Mouse (Mus musculus) spleen, adult 12 weeks (tissue): Measurements from ENCODE around the gene 1700029H14Rik.

Source experiments
- DNase-seq: peaks from one replicate; pipeline ENCODE4 v3.0.0; 2022; ENCODE audit warnings: low spot score

1700029H14Rik gene

DNA sequence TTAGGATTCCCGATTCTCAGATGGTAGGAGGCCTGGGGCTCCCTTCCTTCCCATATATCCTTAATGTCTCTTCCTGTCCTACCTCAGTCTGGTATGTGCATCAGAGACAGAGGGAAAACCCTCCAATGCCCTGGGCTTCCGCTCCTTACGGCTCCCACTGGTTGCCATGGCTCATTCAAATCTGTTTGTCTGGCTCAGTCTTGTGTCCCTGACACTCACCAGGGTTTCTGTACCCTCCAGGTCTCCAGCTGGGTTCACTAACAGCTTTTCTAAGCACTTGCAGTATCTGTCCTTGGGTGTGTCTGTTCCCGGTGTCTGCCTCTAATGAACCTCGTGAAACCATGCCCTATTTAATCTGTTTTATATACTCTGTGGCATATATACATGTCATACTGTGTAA lies 20.7 kb downstream of the 1700029H14Rik start:
- no peak for DNase-seq

- no peak for DNase-seq
Observed at GRCm38 (mm10) chr8:13540122-13540521, 22.1 kb downstream of the 1700029H14Rik start.

GRCm38 (mm10) chr8:13538821-13539220 lies 23.4 kb downstream of the 1700029H14Rik start:
- no peak for DNase-seq

GRCm38 (mm10) chr8:13537102-13537501 lies 25.2 kb downstream of the 1700029H14Rik start:
- DNase-seq = no peak

DNA sequence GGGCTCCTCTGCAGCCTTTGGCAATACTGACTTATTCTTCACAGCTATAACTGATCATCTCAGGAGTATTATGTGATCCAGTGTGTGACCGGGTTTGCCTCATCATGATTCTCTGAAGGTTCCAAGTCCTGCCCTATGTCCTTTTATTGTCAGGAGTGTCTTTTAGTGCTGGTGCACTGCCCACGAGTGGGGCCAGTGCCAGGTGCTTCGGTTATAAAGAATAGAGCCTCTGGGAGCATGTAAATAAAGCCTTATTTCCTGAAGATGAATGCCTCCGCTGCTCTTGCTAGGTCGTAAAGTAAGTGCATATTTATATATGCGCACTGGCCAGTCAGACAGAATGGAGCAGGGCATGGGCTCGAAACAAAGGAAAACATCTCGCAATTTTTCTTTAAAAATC lies 29.1 kb downstream of the 1700029H14Rik start:
- no peak for DNase-seq

DNA sequence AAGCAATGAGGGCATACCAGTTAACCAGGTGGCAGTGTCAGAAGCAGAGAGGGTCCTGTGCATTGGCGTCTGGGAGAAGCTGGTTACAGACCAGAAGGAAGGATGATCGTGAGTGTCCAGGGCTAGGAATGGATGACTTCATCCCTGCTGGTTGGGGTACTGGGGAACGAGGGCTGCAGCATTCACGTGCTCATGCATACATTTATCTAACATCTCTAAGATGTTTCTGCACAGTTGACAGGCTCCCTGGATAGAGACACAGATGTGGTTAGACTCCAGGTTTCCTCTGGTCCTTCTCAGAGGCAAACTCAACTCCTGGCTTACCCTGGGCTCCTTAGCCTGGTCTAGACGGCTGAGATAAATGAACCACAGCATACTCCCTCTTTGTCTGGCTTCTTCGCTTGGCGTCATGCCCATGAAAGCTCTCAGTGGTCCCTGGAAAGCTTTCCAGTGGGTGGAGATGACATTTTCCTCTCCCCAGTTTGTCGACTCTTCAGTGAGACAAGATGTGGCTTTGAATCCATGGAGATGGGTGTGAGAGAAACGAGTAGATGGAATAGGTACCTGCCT lies 30.6 kb downstream of the 1700029H14Rik start:
- DNase-seq = no peak

DNA sequence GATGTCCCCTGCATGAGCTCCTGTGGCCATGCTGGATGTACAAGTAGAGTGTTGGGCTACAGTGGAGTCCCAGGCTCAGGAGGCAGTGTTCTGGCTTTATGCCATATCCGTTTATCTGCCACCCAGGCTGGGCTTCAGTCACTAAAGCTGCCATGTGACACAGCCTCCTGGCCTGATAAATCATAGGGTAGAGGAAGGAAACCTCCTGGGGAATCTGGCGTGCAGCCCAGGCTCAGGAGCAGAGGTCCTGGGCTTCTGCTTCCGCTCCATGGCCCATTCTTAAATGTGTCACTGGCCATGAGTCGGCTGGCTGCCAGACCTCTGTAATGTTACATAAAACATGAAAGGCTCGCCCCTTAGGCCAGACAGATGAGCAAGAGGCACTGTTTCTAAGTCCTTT lies 31.3 kb downstream of the 1700029H14Rik start:
- DNase-seq = peak; percentile 4

DNA sequence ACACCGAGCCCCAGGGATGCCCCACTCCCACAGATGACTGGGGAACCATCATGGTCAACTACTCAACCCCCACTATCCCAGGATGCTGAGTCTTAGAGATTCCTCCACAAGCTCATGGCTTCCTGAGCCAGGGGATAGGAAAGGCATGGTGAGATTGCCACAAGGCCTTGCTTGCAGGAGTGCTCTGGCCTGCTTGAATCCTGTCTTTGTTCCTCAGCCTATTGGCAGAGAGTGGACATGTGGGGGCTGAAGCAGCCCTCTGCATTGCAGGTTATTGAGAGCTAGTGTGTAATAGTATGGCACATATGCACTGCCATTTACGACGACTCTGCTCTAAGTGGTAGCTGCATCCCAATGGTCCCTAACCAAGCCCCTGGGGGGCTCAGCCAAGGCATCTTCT lies 31.9 kb downstream of the 1700029H14Rik start:
- DNase-seq = no peak

- DNase-seq = no peak
Observed at GRCm38 (mm10) chr8:13529891-13530316, 32.4 kb downstream of the 1700029H14Rik start.

DNA sequence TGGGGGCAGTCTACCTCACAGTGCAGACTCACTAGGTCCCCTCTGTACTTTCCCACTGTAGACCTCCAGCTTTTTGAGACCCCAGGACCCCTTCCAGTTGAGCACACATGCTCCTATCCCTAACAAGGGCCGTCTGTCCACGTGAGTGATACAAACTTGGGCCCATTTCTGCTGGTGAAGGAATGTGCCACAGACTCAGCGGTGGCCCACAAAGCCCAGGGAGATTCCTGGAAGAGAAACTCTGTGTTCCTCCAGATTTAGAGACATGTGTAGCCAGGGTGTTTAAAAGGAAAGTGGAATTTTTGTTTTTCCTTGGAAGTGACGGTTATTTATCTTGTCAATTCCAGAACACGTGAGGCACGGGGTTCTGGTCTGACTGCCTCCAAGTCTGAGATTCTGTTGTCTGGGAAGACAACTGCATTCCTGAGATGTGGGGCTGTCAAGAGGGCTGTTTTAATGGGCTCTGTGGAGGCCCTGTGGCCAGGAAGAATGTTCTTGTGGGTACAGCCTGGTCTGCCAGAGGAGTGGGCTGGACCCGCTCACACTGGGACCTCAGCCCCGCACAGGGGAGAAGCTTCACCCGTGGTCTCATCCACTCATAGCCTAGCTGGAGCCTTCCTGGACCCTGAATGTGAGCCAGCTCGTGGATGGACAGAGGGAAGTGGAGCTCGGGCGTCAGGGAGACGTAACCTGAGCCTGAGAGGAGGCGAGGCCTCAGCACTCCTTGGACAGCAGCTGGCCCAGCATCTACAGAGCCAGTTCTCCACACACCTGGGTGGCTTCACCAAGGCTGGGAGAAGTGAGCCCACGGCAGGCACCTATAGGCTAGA lies 33.0 kb downstream of the 1700029H14Rik start:
- DNase-seq = no peak

DNA sequence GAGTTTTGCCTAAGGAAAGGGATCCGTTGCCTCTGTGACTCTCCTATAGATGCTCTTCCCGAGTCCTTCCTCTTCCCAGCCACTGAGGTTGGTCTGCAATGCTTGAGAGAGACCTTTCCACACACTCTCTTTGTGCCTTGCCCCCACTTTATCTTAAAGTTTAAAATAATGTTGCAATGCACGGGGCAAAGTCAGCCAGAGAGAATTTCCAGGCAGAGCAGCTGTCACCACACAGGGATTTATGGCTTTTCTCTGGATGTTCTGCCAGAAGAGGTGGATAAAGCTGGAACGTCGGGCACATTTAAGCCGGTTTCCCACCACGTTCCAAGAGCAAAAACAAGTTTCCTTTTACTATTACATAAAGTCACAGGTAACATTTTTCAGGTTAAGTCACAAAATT lies 40.9 kb downstream of the 1700029H14Rik start:
- DNase-seq = no peak

GRCm38 (mm10) chr8:13520349-13520748 lies 41.9 kb downstream of the 1700029H14Rik start:
- DNase-seq = no peak

DNA sequence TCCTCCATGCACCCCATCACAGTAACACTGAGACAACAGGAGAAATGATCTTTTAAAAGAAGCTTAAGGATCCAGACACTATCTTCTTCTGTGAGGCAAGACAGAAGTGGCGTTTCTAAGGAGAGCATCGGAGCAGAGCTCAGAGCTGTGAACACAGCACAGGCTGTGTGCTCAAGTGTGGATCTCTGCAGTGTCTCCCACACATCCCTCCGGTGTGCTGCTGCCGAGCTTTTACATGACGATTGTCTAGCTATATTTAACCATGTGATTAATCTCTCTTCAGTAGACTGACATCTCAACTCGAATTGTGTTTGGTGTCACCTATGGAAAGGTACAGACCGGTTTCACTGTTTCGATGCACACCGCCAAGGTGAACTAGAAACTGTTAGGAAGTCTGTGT lies 42.8 kb downstream of the 1700029H14Rik start:
- no peak for DNase-seq

GRCm38 (mm10) chr8:13517284-13517781 lies 44.9 kb downstream of the 1700029H14Rik start:
- DNase-seq = no peak

GRCm38 (mm10) chr8:13516728-13517127 lies 45.5 kb downstream of the 1700029H14Rik start:
- DNase-seq = no peak

DNA sequence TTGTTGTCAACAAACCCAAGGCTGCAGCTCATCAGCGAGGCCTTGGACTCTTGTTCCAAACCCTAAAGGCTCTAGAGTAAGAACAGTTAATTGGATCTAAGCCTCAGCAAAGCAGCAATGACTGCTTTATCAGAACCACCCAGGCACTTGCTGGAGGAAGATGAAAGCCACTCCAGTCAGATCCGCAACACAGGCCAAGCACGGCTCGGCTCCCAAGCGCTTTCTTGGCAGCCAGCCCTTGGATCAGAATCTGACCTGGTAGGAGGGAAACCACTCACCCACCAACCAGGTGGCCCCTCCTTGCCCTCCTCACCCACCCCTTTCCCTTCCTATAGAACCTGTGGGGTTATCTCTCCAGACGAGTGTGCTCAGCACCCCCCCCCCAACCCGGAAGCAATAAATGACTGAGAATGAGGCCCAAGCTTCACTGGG lies 46.2 kb downstream of the 1700029H14Rik start:
- no peak for DNase-seq

DNA sequence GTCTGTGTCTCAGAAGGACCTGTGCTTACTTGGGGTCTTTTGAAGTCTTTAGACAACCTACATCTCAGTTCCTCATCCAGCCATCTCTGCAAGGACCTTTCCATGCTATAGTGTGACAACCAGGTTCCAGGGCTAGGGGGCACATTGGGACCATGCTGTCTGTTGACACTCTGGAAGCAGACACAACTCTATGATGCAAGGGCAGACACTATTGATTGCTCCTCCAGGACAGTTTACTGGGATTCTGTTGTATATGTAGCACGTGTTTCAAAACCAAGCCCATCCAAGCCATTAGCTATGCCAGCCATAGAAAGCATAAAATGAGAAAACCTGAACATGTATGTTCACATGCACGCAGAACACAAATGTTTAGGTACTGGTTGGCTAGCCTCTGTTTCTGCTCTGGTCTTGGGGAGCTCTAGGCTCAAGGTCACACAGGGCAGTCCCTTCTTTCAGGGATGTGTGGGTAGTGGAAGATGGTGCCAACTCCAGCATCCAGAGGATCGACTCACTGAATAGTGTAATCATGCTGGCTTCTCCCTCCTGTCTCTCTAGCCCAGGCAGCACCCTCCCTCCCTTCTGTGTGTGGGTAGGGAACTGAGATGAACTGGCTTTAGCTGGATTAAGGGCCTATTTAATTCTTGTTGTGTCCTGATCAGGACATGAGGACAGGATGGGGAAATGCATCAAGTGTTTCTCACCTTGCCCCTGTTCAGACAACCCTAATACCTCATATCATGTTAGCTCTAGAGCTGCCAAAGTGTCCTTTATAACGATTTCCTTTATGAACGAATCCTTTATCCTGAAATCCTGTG lies 48.5 kb downstream of the 1700029H14Rik start:
- no peak for DNase-seq

GRCm38 (mm10) chr8:13512677-13513076 lies 49.6 kb downstream of the 1700029H14Rik start:
- DNase-seq = no peak

DNA sequence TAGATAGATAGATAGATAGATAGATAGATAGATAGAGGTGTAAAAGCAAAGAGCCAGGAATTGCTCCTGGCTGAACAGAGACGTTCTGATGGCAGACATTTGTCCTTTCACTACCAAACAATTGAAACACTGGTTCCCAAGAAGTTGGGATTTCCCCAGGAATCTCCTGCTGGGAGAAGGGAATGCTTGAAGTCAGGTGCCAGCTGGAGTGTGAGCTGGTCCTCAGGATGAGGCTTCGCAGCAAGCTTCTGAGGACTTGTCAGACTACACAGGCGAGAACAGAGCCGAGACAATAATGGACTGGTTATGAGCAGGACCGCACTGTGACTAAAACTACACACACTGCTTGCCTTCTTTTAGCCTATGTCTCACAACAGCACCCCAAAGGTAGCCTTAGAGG lies 50.2 kb downstream of the 1700029H14Rik start:
- no peak for DNase-seq

DNA sequence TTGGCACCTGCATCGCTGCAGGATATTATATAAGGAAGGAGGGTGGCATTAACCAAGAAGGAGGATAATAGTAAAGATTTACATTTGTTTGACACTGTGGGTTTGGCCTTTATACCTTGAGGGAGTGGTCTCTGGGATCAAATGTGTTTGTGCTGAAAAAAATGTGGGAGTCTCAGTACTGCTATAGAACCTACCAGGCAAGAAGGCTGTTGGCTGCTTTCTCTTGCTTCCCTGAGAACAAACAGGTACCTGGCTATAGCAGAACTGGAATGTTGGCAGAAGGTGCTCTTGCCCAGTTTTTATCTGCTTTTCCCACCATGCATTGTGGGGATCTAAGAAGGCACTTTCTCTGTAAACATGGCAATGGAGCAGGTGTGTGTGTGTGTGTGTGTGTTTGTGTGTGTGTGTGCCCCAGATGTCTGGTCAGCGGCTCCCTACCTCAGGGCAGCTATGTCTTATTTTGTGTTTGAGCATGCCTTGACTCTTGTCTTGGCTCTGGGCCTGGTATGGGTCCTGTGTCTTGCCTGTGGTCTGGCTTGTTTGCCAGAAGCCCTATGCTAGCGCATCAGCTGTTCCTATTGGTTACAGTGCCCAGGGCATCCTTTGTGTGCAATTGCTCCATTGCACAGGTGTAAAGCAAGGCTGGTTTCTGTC lies 54.9 kb downstream of the 1700029H14Rik start:
- no peak for DNase-seq

GRCm38 (mm10) chr8:13506849-13507248 lies 55.4 kb downstream of the 1700029H14Rik start:
- no peak for DNase-seq
